Mouse (Mus musculus) neural tube, embryonic 11.5 days (tissue): ENCODE data around the gene 1700080O16Rik. TPM values are rescaled to one million over a fixed set of nuclear protein-coding genes. Genes with fewer than 3 reads are reported as not detected.

Experiments
- polyA plus RNA-seq: library from polyadenylated mRNA; unstranded; fragments of >200 nt; fragmentation: Nextera tagmentation; extraction: Ambion mirVana; gene quantifications from 2 replicates; pipeline ENCODE4 v1.2.1, GENCODE M21; 2014

The 1700080O16Rik gene
- polyA plus RNA-seq, 1 experiment from 2014 or later: not detected

Other genes starting within 250 kb of the 1700080O16Rik start
- not detected in 2 replicates for gene Usp26, start 171.5 kb downstream of the 1700080O16Rik start, polyA plus RNA-seq
- gene Gpc4, start 192.5 kb upstream of the 1700080O16Rik start, polyA plus RNA-seq: 16.9 and 17.8 TPM in 2 replicates